Mouse (Mus musculus) spleen, adult 2 months (tissue): Measurements from ENCODE around the gene Cln6.

Experiments
- CTCF ChIP-seq: fragments of 200-500 bp; IDR thresholded peaks from 2 replicates; pipeline ENCODE4 v1.5.1; 2011; ENCODE audit warnings: mild to moderate bottlenecking, inconsistent platforms; ENCODE audit not compliant: insufficient read depth, insufficient read length, insufficient replicate concordance; ENCODE audit errors: extremely low read depth
- POLR2A ChIP-seq: fragments of 200-500 bp; IDR thresholded peaks from 2 replicates; pipeline ENCODE4 v1.6.1; 2011; ENCODE audit warnings: low read depth, low read length, inconsistent platforms

DNA sequence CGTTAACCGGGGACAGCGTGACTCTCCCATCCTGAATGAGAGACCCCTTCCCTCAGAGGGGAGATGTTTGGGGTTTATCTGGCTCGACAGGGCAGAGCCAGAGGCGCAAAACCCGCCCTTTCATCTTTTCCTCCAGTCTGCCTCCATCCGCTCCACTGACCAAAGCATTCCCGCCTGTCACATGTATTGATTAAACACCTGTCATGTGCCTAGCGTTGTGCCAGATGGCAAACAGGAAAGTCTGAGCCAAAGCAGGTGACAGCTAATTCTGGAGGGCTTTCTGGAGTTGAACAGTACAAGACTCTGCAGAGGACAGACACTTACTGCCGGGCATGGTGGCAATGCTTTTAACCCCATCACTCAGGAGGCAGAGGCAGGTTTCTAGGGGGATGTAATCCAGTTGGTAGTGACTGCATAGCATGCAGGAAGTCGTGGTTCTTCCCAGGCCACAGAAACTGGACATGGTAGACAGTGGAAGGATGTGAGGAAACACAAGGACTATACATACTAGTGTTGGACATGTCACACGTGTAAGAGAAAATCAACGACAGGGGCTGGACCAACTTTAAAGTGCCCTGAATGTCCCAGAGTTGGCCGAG lies 686 bp downstream of the Cln6 start:
- no peak for TF ChIP-seq POLR2A
- TF ChIP-seq CTCF, result no peak
